Mouse (Mus musculus) lung, postnatal 0 days (tissue): ENCODE measurements around the gene Clta.

Experiments used
- CTCF ChIP-seq: IDR thresholded peaks from 2 replicates; pipeline ENCODE4 v1.5.1; 2016; ENCODE audit warnings: antibody characterized with exemption, mild to moderate bottlenecking
- EP300 ChIP-seq: IDR thresholded peaks from 2 replicates; pipeline ENCODE4 v1.6.1; 2016; ENCODE audit warnings: antibody characterized with exemption, mild to moderate bottlenecking, control low read depth

DNA sequence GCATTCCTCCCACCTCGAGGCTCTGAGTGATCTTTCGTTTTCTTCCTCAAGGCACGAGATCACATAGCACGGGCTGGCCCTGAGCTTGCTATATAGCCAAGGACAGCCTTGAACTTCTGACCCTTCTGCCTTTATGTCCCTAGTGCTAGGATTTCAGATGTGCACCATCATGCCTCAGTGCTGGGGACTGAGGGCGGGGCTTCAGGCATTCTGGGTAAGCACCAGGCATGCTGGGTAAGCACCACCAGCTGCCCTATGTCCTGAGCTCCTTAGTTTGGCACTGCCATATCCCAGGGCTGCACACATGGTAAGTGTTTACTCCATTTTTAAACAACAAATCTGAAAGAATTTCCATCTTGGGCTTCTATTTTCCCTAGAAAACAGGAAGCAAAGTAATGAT lies 45.6 kb downstream of the Clta start:
- no peak for TF ChIP-seq CTCF
- no peak for TF ChIP-seq EP300
